Mouse (Mus musculus): ENCODE data around the gene Bfsp2.

The Bfsp2 gene

GRCm38 (mm10) chr9:103383576-103383975 lies 96.6 kb downstream of the Bfsp2 start:
- no peak for DNase-seq (ENCODE audit: low spot score in 2 of 2)

GRCm38 (mm10) chr9:103382989-103383388 lies 97.2 kb downstream of the Bfsp2 start:
- DNase-seq (ENCODE audit: low spot score in 2 of 2), result no peak

GRCm38 (mm10) chr9:103380566-103380965 lies 99.7 kb downstream of the Bfsp2 start:
- no peak for DNase-seq (ENCODE audit: low spot score in 2 of 2)

- DNase-seq (ENCODE audit: low spot score in 2 of 2), result no peak
Observed at GRCm38 (mm10) chr9:103379199-103379598, 101.0 kb downstream of the Bfsp2 start.

- DNase-seq (ENCODE audit: low spot score in 2 of 2), result no peak
Observed at GRCm38 (mm10) chr9:103378686-103379085, 101.5 kb downstream of the Bfsp2 start.

- DNase-seq (ENCODE audit: low spot score in 2 of 2), result no peak
Observed at GRCm38 (mm10) chr9:103376346-103377320, 103.6 kb downstream of the Bfsp2 start.
